Mouse (Mus musculus) MEL (cell line): Measurements from ENCODE around the gene Tbc1d13. TPM values are rescaled to one million over a fixed set of nuclear protein-coding genes. Genes with fewer than 3 reads are reported as not detected.
"Not testable (repeated sequence)": the region's sequence is repeated elsewhere in the genome, so short reads cannot be mapped to it uniquely, and the experiment has no call there.

Experiments
- DNase-seq: peaks from one replicate; pipeline ENCODE4 v3.0.0; 2011; ENCODE audit warnings: low read depth, low spot score
- H3K27ac ChIP-seq: 2 replicates; pipeline ENCODE4 v1.5.1; 2012; ENCODE audit warnings: low read depth, mild to moderate bottlenecking, control low read depth, low read length, moderate library complexity; ENCODE audit not compliant: control insufficient read depth
- H3K27me3 ChIP-seq, 2 experiments: fragments of 150-350 bp in 1 of 2; sonication (generic) in 1 of 2; 2 replicates each; pipeline ENCODE4 v1.6.1; 2012; ENCODE audit warnings: low read length in 2 of 2, mild to moderate bottlenecking in 2 of 2, improper control_type of control experiment in 1 of 2, moderate library complexity in 1 of 2; ENCODE audit not compliant: insufficient read depth in 2 of 2, control insufficient read depth in 1 of 2
- H3K36me3 ChIP-seq, 2 experiments: 2 replicates each; pipeline ENCODE4 v1.6.1; 2012 to 2014; ENCODE audit warnings: low read length in 2 of 2, improper control_type of control experiment in 1 of 2, inconsistent platforms in 1 of 2, mild to moderate bottlenecking in 1 of 2; ENCODE audit not compliant: insufficient read depth in 2 of 2, control insufficient read depth in 1 of 2
- H3K4me1 ChIP-seq, 2 experiments: fragments of 150-350 bp in 1 of 2; sonication (generic) in 1 of 2; 2 replicates each; pipeline ENCODE4 v1.6.1; 2012; ENCODE audit warnings: low read length in 2 of 2, improper control_type of control experiment in 1 of 2, mild to moderate bottlenecking in 1 of 2; ENCODE audit not compliant: insufficient read depth in 2 of 2, control insufficient read depth in 1 of 2
- H3K4me3 ChIP-seq, 2 experiments: fragments of 150-350 bp in 1 of 2; sonication (generic) in 1 of 2; 2 replicates each; pipeline ENCODE4 v1.5.1; 2012; ENCODE audit warnings: low read depth in 2 of 2, low read length in 2 of 2, mild to moderate bottlenecking in 2 of 2, moderate library complexity in 2 of 2, control low read depth in 1 of 2, improper control_type of control experiment in 1 of 2; ENCODE audit not compliant: control insufficient read depth in 1 of 2, insufficient read depth in 1 of 2
- H3K79me2 ChIP-seq: 2 replicates; pipeline ENCODE4 v1.6.1; 2012; ENCODE audit warnings: mild to moderate bottlenecking, low read length, moderate library complexity; ENCODE audit not compliant: control insufficient read depth, poor library complexity, insufficient read depth
- H3K9ac ChIP-seq: 2 replicates; pipeline ENCODE4 v1.6.1; 2012; ENCODE audit warnings: low read depth, mild to moderate bottlenecking, control low read depth, low read length, moderate library complexity; ENCODE audit not compliant: control insufficient read depth, poor library complexity, severe bottlenecking
- H3K9me3 ChIP-seq: fragments of 150-350 bp; sonication (generic); replicated peaks from 2 replicates; pipeline ENCODE4 v1.6.1; 2012; ENCODE audit warnings: mild to moderate bottlenecking, low read length, improper control_type of control experiment, moderate library complexity; ENCODE audit not compliant: insufficient read depth
- CTCF ChIP-seq, 3 experiments: IDR thresholded peaks in 2 of 3; conservative IDR thresholded peaks in 1 of 3; 2 replicates each; pipeline ENCODE4 v1.5.1; 2011 to 2012; ENCODE audit warnings: low read length in 3 of 3, low read depth in 2 of 3, mild to moderate bottlenecking in 2 of 3, improper control_type of control experiment in 1 of 3, inconsistent platforms in 1 of 3, mixed read lengths in 1 of 3, moderate library complexity in 1 of 3; ENCODE audit not compliant: control insufficient read depth in 1 of 3, insufficient read depth in 1 of 3, poor library complexity in 1 of 3, severe bottlenecking in 1 of 3
- ELF1 ChIP-seq: IDR thresholded peaks from 2 replicates; pipeline ENCODE4 v1.6.1; 2014; ENCODE audit warnings: low read depth, mild to moderate bottlenecking, inconsistent platforms, low read length, improper control_type of control experiment, moderate library complexity
- EP300 ChIP-seq, 2 experiments: IDR thresholded peaks; 2 replicates each; pipeline ENCODE4 v1.6.1; 2011; ENCODE audit warnings: improper control_type of control experiment in 2 of 2, low read length in 2 of 2, low read depth in 1 of 2, mild to moderate bottlenecking in 1 of 2
- ETS1 ChIP-seq: IDR thresholded peaks from 2 replicates; pipeline ENCODE4 v1.6.1; 2012; ENCODE audit warnings: low read depth, mild to moderate bottlenecking, inconsistent platforms, low read length, improper control_type of control experiment, moderate library complexity
- HCFC1 ChIP-seq: IDR thresholded peaks from 2 replicates; pipeline ENCODE4 v1.6.1; 2012; ENCODE audit warnings: low read depth, mild to moderate bottlenecking, inconsistent platforms, low read length, improper control_type of control experiment, moderate library complexity
- MAFK ChIP-seq: IDR thresholded peaks from 2 replicates; pipeline ENCODE4 v1.6.1; 2011; ENCODE audit warnings: low read depth, mild to moderate bottlenecking, low read length, improper control_type of control experiment, borderline replicate concordance
- MAZ ChIP-seq: IDR thresholded peaks from 2 replicates; pipeline ENCODE4 v1.6.1; 2012; ENCODE audit warnings: low read depth, mild to moderate bottlenecking, inconsistent platforms, low read length, improper control_type of control experiment
- MEF2A ChIP-seq: IDR thresholded peaks from 2 replicates; pipeline ENCODE4 v1.6.1; 2014; ENCODE audit warnings: low read depth, mild to moderate bottlenecking, inconsistent platforms, low read length, improper control_type of control experiment; ENCODE audit not compliant: poor library complexity, insufficient replicate concordance, severe bottlenecking; ENCODE audit errors: extremely low read depth
- MYC ChIP-seq: IDR thresholded peaks from 2 replicates; pipeline ENCODE4 v1.6.1; 2011; ENCODE audit warnings: low read depth, mild to moderate bottlenecking, low read length, improper control_type of control experiment, moderate library complexity
- NELFE ChIP-seq: IDR thresholded peaks from 2 replicates; pipeline ENCODE4 v1.6.1; 2011; ENCODE audit warnings: low read depth, low read length, improper control_type of control experiment
- NRF1 ChIP-seq: IDR thresholded peaks from 2 replicates; pipeline ENCODE4 v1.6.1; 2014; ENCODE audit warnings: low read depth, mild to moderate bottlenecking, inconsistent platforms, low read length, improper control_type of control experiment, moderate library complexity; ENCODE audit not compliant: poor library complexity, insufficient read depth, severe bottlenecking
- POLR2AphosphoS2 ChIP-seq: IDR thresholded peaks from 2 replicates; pipeline ENCODE4 v1.6.1; 2011; ENCODE audit warnings: low read length, improper control_type of control experiment
- POLR2AphosphoS5 ChIP-seq: IDR thresholded peaks from 2 replicates; pipeline ENCODE4 v1.6.1; 2012; ENCODE audit warnings: low read depth, borderline replicate concordance, mild to moderate bottlenecking, inconsistent platforms, low read length, moderate library complexity, mixed read lengths
- SIN3A ChIP-seq: IDR thresholded peaks from 2 replicates; pipeline ENCODE4 v1.6.1; 2012; ENCODE audit warnings: low read length, improper control_type of control experiment, inconsistent platforms
- SMC3 ChIP-seq: IDR thresholded peaks from 2 replicates; pipeline ENCODE4 v1.6.1; 2011; ENCODE audit warnings: low read depth, low read length, improper control_type of control experiment
- TAL1 ChIP-seq: IDR thresholded peaks from 2 replicates; pipeline ENCODE4 v1.6.1; 2012; ENCODE audit warnings: mild to moderate bottlenecking, inconsistent platforms, low read length, moderate library complexity, mixed read lengths
- TBP ChIP-seq: IDR thresholded peaks from 2 replicates; pipeline ENCODE4 v1.8.0; 2011; ENCODE audit warnings: low read depth, low read length, improper control_type of control experiment
- TCF12 ChIP-seq: IDR thresholded peaks from 2 replicates; pipeline ENCODE4 v1.6.1; 2014; ENCODE audit warnings: low read depth, mild to moderate bottlenecking, inconsistent platforms, low read length, improper control_type of control experiment, moderate library complexity
- UBTF ChIP-seq: IDR thresholded peaks from 2 replicates; pipeline ENCODE4 v1.6.1; 2012; ENCODE audit warnings: low read depth, mild to moderate bottlenecking, inconsistent platforms, low read length, improper control_type of control experiment, moderate library complexity, borderline replicate concordance; ENCODE audit not compliant: insufficient read depth
- USF1 ChIP-seq: IDR thresholded peaks from 2 replicates; pipeline ENCODE4 v1.6.1; 2014; ENCODE audit warnings: low read depth, mild to moderate bottlenecking, inconsistent platforms, low read length, improper control_type of control experiment, moderate library complexity
- USF2 ChIP-seq, 2 experiments: IDR thresholded peaks; 2 replicates each; pipeline ENCODE4 v1.6.1; 2011 to 2012; ENCODE audit warnings: improper control_type of control experiment in 2 of 2, low read length in 2 of 2, borderline replicate concordance in 1 of 2, inconsistent platforms in 1 of 2, low read depth in 1 of 2, mild to moderate bottlenecking in 1 of 2; ENCODE audit not compliant: insufficient read depth in 1 of 2
- ZC3H11A ChIP-seq: IDR thresholded peaks from 2 replicates; pipeline ENCODE4 v1.6.1; 2012; ENCODE audit warnings: low read depth, mild to moderate bottlenecking, inconsistent platforms, low read length, improper control_type of control experiment
- ZKSCAN1 ChIP-seq: IDR thresholded peaks from 2 replicates; pipeline ENCODE4 v1.6.1; 2012; ENCODE audit warnings: low read depth, mild to moderate bottlenecking, inconsistent platforms, low read length, improper control_type of control experiment, moderate library complexity
- ZMIZ1 ChIP-seq: IDR thresholded peaks from 2 replicates; pipeline ENCODE4 v1.6.1; 2012; ENCODE audit warnings: low read depth, mild to moderate bottlenecking, inconsistent platforms, low read length, improper control_type of control experiment, moderate library complexity
- polyA plus RNA-seq, 2 experiments: library from polyadenylated mRNA; stranded (reverse) in 1 of 2; unstranded in 1 of 2; fragments of >175 nt in 1 of 2; fragments of >200 nt in 1 of 2; gene quantifications; 2 replicates each; pipeline versions ENCODE4 v1.2.1 to v1.2.4; 2012; ENCODE audit warnings: low replicate concordance in 2 of 2, low read depth in 1 of 2; ENCODE audit not compliant: insufficient read length in 2 of 2, insufficient read depth in 1 of 2, missing spikeins in 1 of 2
- total RNA-seq: library from RNA; depleted of rRNA; stranded (reverse); fragments of 300-350 nt; gene quantifications from 2 replicates; pipeline ENCODE4 v1.2.3, GENCODE M21; 2012

Gene Tbc1d13
- total and polyA plus RNA-seq, 3 experiments, result 62.4 to 78.5 TPM; not detected in 1

DNA sequence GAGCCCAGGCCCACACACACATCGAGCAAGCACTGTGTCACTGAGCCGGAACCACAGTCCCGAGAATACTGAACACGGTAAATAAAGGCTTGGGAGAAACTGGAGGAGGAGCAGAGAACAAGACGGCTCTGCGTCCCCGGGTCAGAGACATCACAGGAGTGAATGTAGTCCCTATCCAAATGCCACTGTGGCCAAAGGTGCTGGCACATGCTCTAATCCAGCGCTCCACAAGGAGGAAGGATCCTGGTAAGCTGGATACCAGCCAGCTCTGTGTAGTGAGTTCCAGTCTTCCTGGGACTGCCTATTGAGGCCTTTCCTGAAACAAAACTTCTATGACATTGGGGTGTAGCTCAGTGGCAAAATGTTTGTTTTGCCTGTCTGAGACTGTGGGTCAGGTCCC, 19.1 kb downstream of the Tbc1d13 start:
- TF ChIP-seq ZMIZ1 (no peak), USF2 (IDR thresholded peaks at IDR 0.05; ENCODE audit: borderline replicate concordance in 1 of 2, insufficient read depth in 1 of 2, low read depth in 1 of 2, low read length in 2 of 2) (no peak), NRF1 (no peak), EP300 (IDR thresholded peaks at IDR 0.05; ENCODE audit: low read depth in 1 of 2, low read length in 2 of 2) (no peak), TCF12 (no peak)
- TF ChIP-seq, all 39 proteins: peak for 0

DNA sequence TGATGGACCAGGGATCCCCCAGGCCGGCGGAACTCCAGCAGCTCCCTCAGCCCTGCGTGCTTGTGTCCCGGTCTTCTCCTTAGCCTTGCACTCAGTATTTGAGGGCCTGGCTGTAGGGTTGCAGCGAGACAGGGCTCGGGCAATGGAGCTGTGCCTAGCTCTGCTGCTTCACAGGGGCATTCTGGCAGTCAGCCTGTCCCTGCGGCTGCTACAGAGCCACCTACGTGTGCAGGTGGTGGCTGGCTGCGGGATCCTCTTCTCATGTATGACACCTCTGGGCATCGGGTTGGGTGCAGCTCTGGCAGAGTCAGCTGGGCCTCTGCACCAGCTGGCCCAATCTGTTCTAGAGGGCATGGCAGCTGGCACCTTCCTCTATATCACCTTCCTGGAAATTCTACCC, 26.3 kb downstream of the Tbc1d13 start:
- not testable (repeated sequence) for H3K9ac ChIP-seq, H3K4me1 ChIP-seq, H3K4me3 ChIP-seq, DNase-seq, H3K27ac ChIP-seq, H3K79me2 ChIP-seq, H3K9me3 ChIP-seq, H3K27me3 ChIP-seq, H3K36me3 ChIP-seq

More for the DNA sequence above, 19.1 kb downstream of the Tbc1d13 start:
- Histone ChIP-seq H3K9me3 (no peaks in the 10 kb centered on the region), H3K79me2 (no peaks in the 10 kb centered on the region), H3K9ac (no peak overlapping the region), H3K27me3 (no peaks in the 10 kb centered on the region), H3K36me3 (peaks cover 0 to 2% of the 10 kb centered on the region in 2 experiments; a peak in 1 of 4 replicates), H3K4me1 (no peaks in the 10 kb centered on the region), H3K27ac (no peak overlapping the region), H3K4me3 (no peak overlapping the region)
- DNase-seq, result no peak

DNA sequence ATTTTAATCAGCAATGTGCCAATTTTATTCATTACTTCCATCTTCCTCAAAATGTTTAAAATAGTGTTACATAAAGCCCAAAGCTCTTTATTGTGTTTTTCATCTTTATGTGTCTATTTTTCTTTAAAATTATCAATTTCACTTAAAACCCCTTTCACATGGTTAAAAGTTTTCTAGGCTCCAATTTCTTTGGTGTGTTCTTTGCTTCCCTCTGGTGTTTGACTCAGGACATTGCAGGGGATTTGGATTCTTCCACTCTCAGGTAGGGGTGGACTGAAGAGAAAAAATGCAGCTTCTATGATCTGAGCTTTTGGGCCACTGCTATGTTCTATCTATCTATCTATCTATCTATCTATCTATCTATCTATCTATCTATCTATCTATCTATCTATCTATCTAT, 28.3 kb downstream of the Tbc1d13 start:
- peak; percentile 78 for DNase-seq
- Histone ChIP-seq H3K9me3 (no peaks in the 10 kb centered on the region), H3K79me2 (no peaks in the 10 kb centered on the region), H3K36me3 (no peaks in the 10 kb centered on the region), H3K9ac (no peak overlapping the region), H3K4me1 (no peaks in the 10 kb centered on the region), H3K27ac (no peak overlapping the region), H3K4me3 (no peak overlapping the region), H3K27me3 (peaks cover 0 to 2% of the 10 kb centered on the region in 2 experiments; a peak in 1 of 4 replicates)
- TF ChIP-seq MYC (peak; percentile 65; the same call in 1 of the 2 replicates), ELF1 (no peak), USF1 (no peak), CTCF (IDR thresholded peaks at IDR 0.05 in 2 of 3, conservative IDR thresholded peaks at IDR 0.05 in 1 of 3; ENCODE audit: control insufficient read depth in 1 of 3, insufficient read depth in 1 of 3, low read depth in 2 of 3, low read length in 3 of 3, poor library complexity in 1 of 3, severe bottlenecking in 1 of 3) (peak; percentile 38 to 95 (median 78); a peak in 5 of 6 replicates), HCFC1 (no peak), UBTF (no peak), ZKSCAN1 (no peak), MAZ (no peak), NRF1 (no peak), POLR2AphosphoS2 (no peak), MEF2A (no peak), SMC3 (peak; percentile 96), TAL1 (no peak), USF2 (IDR thresholded peaks at IDR 0.05; ENCODE audit: borderline replicate concordance in 1 of 2, insufficient read depth in 1 of 2, low read depth in 1 of 2, low read length in 2 of 2) (no peak), EP300 (IDR thresholded peaks at IDR 0.05; ENCODE audit: low read depth in 1 of 2, low read length in 2 of 2) (no peak), POLR2AphosphoS5 (no peak), NELFE (no peak), TBP (no peak), SIN3A (peak; percentile 55; the same call in 1 of the 2 replicates), MAFK (no peak), TCF12 (no peak), ZC3H11A (peak; percentile 97), ETS1 (no peak)
